Mouse (Mus musculus) lung, postnatal 0 days (tissue): ENCODE measurements around the gene Sptbn4.

ENCODE experiments used
- CTCF ChIP-seq: IDR thresholded peaks from 2 replicates; pipeline ENCODE4 v1.5.1; 2016; ENCODE audit warnings: antibody characterized with exemption, mild to moderate bottlenecking
- EP300 ChIP-seq: IDR thresholded peaks from 2 replicates; pipeline ENCODE4 v1.6.1; 2016; ENCODE audit warnings: antibody characterized with exemption, mild to moderate bottlenecking, control low read depth

DNA sequence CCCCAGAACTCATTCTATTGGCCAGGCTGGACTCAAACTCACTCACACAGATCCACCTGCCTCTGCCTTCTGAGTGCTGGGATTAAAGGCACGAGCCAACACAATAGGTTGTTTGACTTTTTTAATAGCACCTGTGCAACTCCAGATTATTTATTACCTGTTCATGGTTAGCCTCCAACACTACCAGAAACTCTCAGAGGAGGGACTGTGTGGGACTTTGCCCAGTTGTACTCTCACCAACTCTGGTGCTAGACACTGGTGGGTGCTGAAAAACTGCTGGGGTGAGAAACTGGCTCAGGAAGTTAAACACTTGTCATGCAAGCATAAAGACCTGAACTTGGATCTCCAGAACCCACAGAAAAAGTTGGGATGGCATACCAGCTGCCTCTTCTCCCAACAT lies 32.3 kb upstream of the Sptbn4 start:
- TF ChIP-seq CTCF (no peak), EP300 (no peak)
